18 mouse cellular contexts compared by ENCODE assay signal in genomic region chr1:167365808-167366207, GRCm38 (mm10). TPM values are rescaled to one million over a fixed set of nuclear protein-coding genes. Genes with fewer than 3 reads are reported as not detected.
DNase-seq lines count a peak whose midpoint lies in the region; ATAC-seq lines count a peak whose summit lies in the region.
"Had no signal": no experiment of that assay in that cellular context is flagged by ENCODE, and none has a peak within 500 bp of the region (broad histone marks: within the 10 kb centered on the region; RNA-seq: fewer than 3 reads in every experiment).

No protein-coding gene starts in this region.

- no peak overlapping the region for H3K4me2 ChIP-seq in heart, embryonic 11.5 days
- no peak overlapping the region for H3K4me2 ChIP-seq in heart, embryonic 14.5 days (ENCODE audit: low read length)
- H3K4me2 ChIP-seq: limb, embryonic 13.5 days; neural tube, embryonic 13.5 days; stomach, embryonic 15.5 days had no signal

- no peaks in the 10 kb centered on the region for H3K27me3 ChIP-seq in heart, embryonic 11.5 days (ENCODE audit: control insufficient read depth, insufficient read depth, low read length)
- no peaks in the 10 kb centered on the region for H3K27me3 ChIP-seq in heart, embryonic 14.5 days (ENCODE audit: control insufficient read depth, insufficient read depth, low read length)
- H3K27me3 ChIP-seq: limb, embryonic 13.5 days; neural tube, embryonic 13.5 days; stomach, embryonic 15.5 days had no signal

- H3K27ac ChIP-seq in heart, embryonic 11.5 days (ENCODE audit: low read depth, low read length), result no peak overlapping the region
- H3K27ac ChIP-seq in heart, embryonic 14.5 days (replicated peaks in 1 of 2; ENCODE audit: control insufficient read depth in 1 of 2, insufficient read depth in 1 of 2, low read depth in 2 of 2, low read length in 2 of 2), result peak overlapping the region; percentile 14 to 64; a peak in 2 of 4 replicates
- H3K27ac ChIP-seq: embryonic facial prominence, embryonic 10.5 days; forebrain, embryonic 10.5 days; hindbrain, postnatal 0 days; limb, embryonic 13.5 days; neural tube, embryonic 13.5 days; stomach, embryonic 15.5 days had no signal

- H3K36me3 ChIP-seq in heart, embryonic 11.5 days (ENCODE audit: control insufficient read depth, insufficient read depth, low read length), result peaks cover 8% of the 10 kb centered on the region
- H3K36me3 ChIP-seq in heart, embryonic 14.5 days (ENCODE audit: control insufficient read depth, insufficient read depth, low read length), result peaks cover 54% of the 10 kb centered on the region

- 0 out of 2 replicates have a peak, but pooled peaks cover 2% of the 10 kb centered on the region for H3K4me1 ChIP-seq in heart, embryonic 11.5 days (ENCODE audit: control insufficient read depth, insufficient read depth, low read length)
- no peaks in the 10 kb centered on the region for H3K4me1 ChIP-seq in heart, embryonic 14.5 days (ENCODE audit: control insufficient read depth in 2 of 2, insufficient read depth in 2 of 2, low read length in 2 of 2)
- H3K4me1 ChIP-seq: embryonic facial prominence, embryonic 10.5 days; neural tube, embryonic 13.5 days; stomach, embryonic 15.5 days had no signal

- no peaks in the 10 kb centered on the region for H3K9me3 ChIP-seq in heart, embryonic 11.5 days (replicated peaks; ENCODE audit: control insufficient read depth, low read length)
- no peaks in the 10 kb centered on the region for H3K9me3 ChIP-seq in heart, embryonic 14.5 days (ENCODE audit: control insufficient read depth, low read length)
- H3K9me3 ChIP-seq: embryonic facial prominence, embryonic 10.5 days; forebrain, embryonic 10.5 days; limb, embryonic 13.5 days; neural tube, embryonic 13.5 days; stomach, embryonic 15.5 days had no signal

- 86% methylated on average over 7 of the region's 7 CpGs for WGBS in heart, embryonic 11.5 days (ENCODE audit: insufficient replicate concordance)
- 73% methylated on average over 7 of the region's 7 CpGs for WGBS in heart, embryonic 14.5 days

- H3K4me3 ChIP-seq in heart, embryonic 11.5 days (ENCODE audit: low read depth, low read length), result no peak overlapping the region
- H3K4me3 ChIP-seq in heart, embryonic 14.5 days (ENCODE audit: control insufficient read depth in 1 of 2, insufficient read depth in 1 of 2, low read depth in 1 of 2, low read length in 2 of 2), result no peak overlapping the region
- H3K4me3 ChIP-seq: embryonic facial prominence, embryonic 10.5 days; forebrain, embryonic 10.5 days; limb, embryonic 13.5 days; neural tube, embryonic 13.5 days; stomach, embryonic 15.5 days had no signal

- DNase-seq in heart, adult 18-20 months, result peak; percentile 66 to 81
- DNase-seq in brain, adult 2 months (ENCODE audit: low read depth, low spot score), result peak; percentile 52
- peak; percentile 51 for DNase-seq in kidney, postnatal 10 days
- DNase-seq in spleen, postnatal 14 days (ENCODE audit: low spot score in 2 of 2), result no peak
- no peak for DNase-seq in urinary bladder, postnatal 10 days (ENCODE audit: low spot score)
- DNase-seq: cerebellum, adult 8-10 months; gastrocnemius, postnatal 14 days; layer of hippocampus, adult 9-11 months; lung, postnatal 36 days; midbrain, embryonic 14.5 days had no signal

- ATAC-seq in heart, embryonic 11.5 days (replicated peaks; ENCODE audit: insufficient number of reproducible peaks, low FRiP score, low TSS enrichment), result no peak
- ATAC-seq in heart, embryonic 14.5 days (ENCODE audit: insufficient number of reproducible peaks, insufficient read depth, low FRiP score, low read depth), result 0 out of 2 replicates have a peak, but pooled peaks have one; percentile 26
- ATAC-seq: hindbrain, postnatal 0 days had no signal

- H3K9ac ChIP-seq in heart, embryonic 11.5 days (ENCODE audit: low read depth, low read length), result no peak overlapping the region
- H3K9ac ChIP-seq in heart, embryonic 14.5 days (ENCODE audit: low read length), result 0 out of 2 replicates have a peak overlapping the region, but pooled peaks have one; percentile 38
- H3K9ac ChIP-seq: limb, embryonic 13.5 days; neural tube, embryonic 13.5 days; stomach, embryonic 15.5 days had no signal

RNA-seq across cellular contexts. Expression of gene Aldh9a1, which starts 16.0 kb away (rescaled TPM):
- 10 to 100 TPM; 17.8 to 20.8 TPM for total RNA-seq in heart, adult 18-20 months (2021)
- polyA plus RNA-seq in heart, embryonic 11.5 days (2014; fragmentation: Nextera tagmentation; extraction: Ambion mirVana), result 35.6 and 35.7 TPM in 2 replicates
- polyA plus RNA-seq in heart, embryonic 14.5 days (2014; fragmentation: Nextera tagmentation; extraction: Ambion mirVana), result 26.5 and 28.1 TPM in 2 replicates

RNA-seq across cellular contexts. Expression of gene Mgst3, which starts 27.8 kb away (rescaled TPM):
- total RNA-seq in heart, adult 18-20 months (2021), result 100 to 1,000 TPM; 301 to 305 TPM
- 179 and 182 TPM in 2 replicates for polyA plus RNA-seq in heart, embryonic 11.5 days (2014; fragmentation: Nextera tagmentation; extraction: Ambion mirVana)
- polyA plus RNA-seq in heart, embryonic 14.5 days (2014; fragmentation: Nextera tagmentation; extraction: Ambion mirVana), result 215 and 219 TPM in 2 replicates

RNA-seq across cellular contexts. Expression of gene Tmco1, which starts 57.6 kb away (rescaled TPM):
- 10 to 100 TPM; 83.6 to 99.6 TPM for total RNA-seq in heart, adult 18-20 months (2021)
- polyA plus RNA-seq in heart, embryonic 11.5 days (2014; fragmentation: Nextera tagmentation; extraction: Ambion mirVana), result 96.1 and 98.9 TPM in 2 replicates
- 85.6 and 90.1 TPM in 2 replicates for polyA plus RNA-seq in heart, embryonic 14.5 days (2014; fragmentation: Nextera tagmentation; extraction: Ambion mirVana)

Comparison
In these comparisons a context has a peak if more than half of its experiments do, and no peak if none do; other contexts are left out.
1. DNase-seq: peak in heart, adult 18-20 months (2 of 2), brain, adult 2 months (single experiment) and kidney, postnatal 10 days (single experiment); none in spleen, postnatal 14 days (0 of 2) and urinary bladder, postnatal 10 days (single experiment).